Mouse (Mus musculus): ENCODE results near the gene Emid1. TPM values are rescaled to one million over a fixed set of nuclear protein-coding genes. Genes with fewer than 3 reads are reported as not detected.

Gene Emid1
- polyA plus RNA-seq, 1 experiment from 2014 or later: 7.9 TPM

DNA sequence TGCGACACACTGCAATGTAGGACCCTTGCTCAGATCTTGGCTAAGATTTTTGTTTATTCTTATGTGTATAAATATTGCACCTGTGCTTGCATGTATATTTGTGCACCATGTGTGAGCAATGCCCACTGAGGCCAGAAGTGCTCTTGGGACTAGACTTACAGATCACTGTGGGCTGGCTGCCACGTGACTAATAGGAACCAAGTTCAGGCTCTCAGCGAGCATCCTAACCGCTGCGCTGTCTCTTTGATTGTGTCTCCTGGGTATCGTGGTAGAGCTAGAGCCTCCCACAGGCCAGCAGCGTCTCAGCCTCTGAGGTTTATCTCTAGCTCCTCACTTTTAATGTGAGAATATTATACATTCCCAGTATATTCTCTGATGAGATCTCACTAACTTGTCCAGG is 38.4 kb downstream of the Emid1 start:
- H3K4me3 ChIP-seq (replicated peaks; ENCODE audit: low read depth, low read length): no peak overlapping the region
- no peak overlapping the region for H3K4me2 ChIP-seq (ENCODE audit: low read length)
- no peak for ATAC-seq (ENCODE audit: low FRiP score, low TSS enrichment)
- no peaks in the 10 kb centered on the region for H3K27me3 ChIP-seq (ENCODE audit: control insufficient read depth, insufficient read depth, low read length)
- 81% methylated on average over 7 of the region's 7 CpGs for WGBS
- H3K9ac ChIP-seq (replicated peaks; ENCODE audit: low read length): no peak overlapping the region
- H3K4me1 ChIP-seq (ENCODE audit: control insufficient read depth, insufficient read depth, low read length): no peaks in the 10 kb centered on the region
- DNase-seq: no peak
- H3K9me3 ChIP-seq (ENCODE audit: control insufficient read depth, low read length): no peaks in the 10 kb centered on the region
- H3K36me3 ChIP-seq (ENCODE audit: control insufficient read depth, insufficient read depth, low read length): no peaks in the 10 kb centered on the region
- no peak overlapping the region for H3K27ac ChIP-seq (replicated peaks; ENCODE audit: low read depth, low read length)

DNA sequence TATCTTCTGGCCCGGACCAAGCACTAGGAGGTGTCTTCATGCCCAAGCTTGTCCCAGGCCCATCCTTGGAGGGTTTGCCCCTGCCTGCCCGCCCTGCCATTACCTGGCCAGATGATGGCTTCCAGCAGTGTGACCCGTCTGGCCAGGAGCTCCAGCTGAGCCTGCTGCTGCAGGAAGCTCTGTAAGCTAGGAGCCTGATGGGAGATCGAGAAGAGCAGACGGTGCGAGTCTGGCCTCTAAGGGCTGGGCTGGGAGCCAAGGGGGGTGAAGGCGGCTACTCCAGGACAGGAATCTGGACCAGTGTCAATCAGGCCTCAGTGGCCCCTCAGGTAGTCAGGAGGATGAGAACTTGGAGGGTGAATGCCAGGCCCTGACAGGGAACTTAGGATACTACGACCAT is 42.6 kb downstream of the Emid1 start:
- Histone ChIP-seq H3K9ac (replicated peaks; ENCODE audit: low read length) (no peak overlapping the region), H3K4me2 (ENCODE audit: low read length) (no peak overlapping the region)
- no peak for DNase-seq

GRCm38 (mm10) chr11:5103986-5104509 is 48.0 kb downstream of the Emid1 start:
- peaks cover 32% of the 10 kb centered on the region for H3K36me3 ChIP-seq (ENCODE audit: control insufficient read depth, insufficient read depth, low read length)
- DNase-seq: no peak
- no peak overlapping the region for H3K4me2 ChIP-seq (ENCODE audit: low read length)
- peaks cover 13% of the 10 kb centered on the region for H3K4me1 ChIP-seq (ENCODE audit: control insufficient read depth, insufficient read depth, low read length)
- no peak for ATAC-seq (ENCODE audit: low FRiP score, low TSS enrichment)
- H3K9ac ChIP-seq (replicated peaks; ENCODE audit: low read length): no peak overlapping the region
- no peak overlapping the region for H3K27ac ChIP-seq (replicated peaks; ENCODE audit: low read depth, low read length)
- 93% methylated on average over 4 of the region's 4 CpGs for WGBS
- H3K9me3 ChIP-seq (ENCODE audit: control insufficient read depth, low read length): no peaks in the 10 kb centered on the region
- H3K4me3 ChIP-seq (replicated peaks; ENCODE audit: low read depth, low read length): no peak overlapping the region
- H3K27me3 ChIP-seq (ENCODE audit: control insufficient read depth, insufficient read depth, low read length): no peaks in the 10 kb centered on the region

More for the DNA sequence above, 42.6 kb downstream of the Emid1 start:
- Histone ChIP-seq H3K4me3 (replicated peaks; ENCODE audit: low read depth, low read length) (no peak overlapping the region), H3K9me3 (ENCODE audit: control insufficient read depth, low read length) (no peaks in the 10 kb centered on the region), H3K27ac (replicated peaks; ENCODE audit: low read depth, low read length) (no peak overlapping the region), H3K4me1 (ENCODE audit: control insufficient read depth, insufficient read depth, low read length) (no peaks in the 10 kb centered on the region), H3K27me3 (ENCODE audit: control insufficient read depth, insufficient read depth, low read length) (no peaks in the 10 kb centered on the region), H3K36me3 (ENCODE audit: control insufficient read depth, insufficient read depth, low read length) (peaks cover 18% of the 10 kb centered on the region)
- 85% methylated on average over 8 of the region's 8 CpGs for WGBS
- no peak for ATAC-seq (ENCODE audit: low FRiP score, low TSS enrichment)

- Histone ChIP-seq H3K27ac (replicated peaks; ENCODE audit: low read depth, low read length) (no peak overlapping the region), H3K4me3 (replicated peaks; ENCODE audit: low read depth, low read length) (no peak overlapping the region), H3K4me2 (ENCODE audit: low read length) (no peak overlapping the region), H3K9me3 (ENCODE audit: control insufficient read depth, low read length) (no peaks in the 10 kb centered on the region), H3K27me3 (ENCODE audit: control insufficient read depth, insufficient read depth, low read length) (no peaks in the 10 kb centered on the region), H3K36me3 (ENCODE audit: control insufficient read depth, insufficient read depth, low read length) (peaks cover 32% of the 10 kb centered on the region), H3K4me1 (ENCODE audit: control insufficient read depth, insufficient read depth, low read length) (peaks cover 16% of the 10 kb centered on the region), H3K9ac (replicated peaks; ENCODE audit: low read length) (no peak overlapping the region)
- no peak for DNase-seq
- ATAC-seq (ENCODE audit: low FRiP score, low TSS enrichment): no peak
- WGBS: 87% methylated on average over 7 of the region's 7 CpGs
Observed at GRCm38 (mm10) chr11:5102384-5102783, 49.7 kb downstream of the Emid1 start.

GRCm38 (mm10) chr11:5101641-5102040 is 50.4 kb downstream of the Emid1 start:
- DNase-seq (no peak), ATAC-seq (ENCODE audit: low FRiP score, low TSS enrichment) (no peak)
- Histone ChIP-seq H3K9ac (replicated peaks; ENCODE audit: low read length) (no peak overlapping the region), H3K27me3 (ENCODE audit: control insufficient read depth, insufficient read depth, low read length) (no peaks in the 10 kb centered on the region), H3K4me2 (ENCODE audit: low read length) (no peak overlapping the region), H3K27ac (replicated peaks; ENCODE audit: low read depth, low read length) (no peak overlapping the region), H3K9me3 (ENCODE audit: control insufficient read depth, low read length) (no peaks in the 10 kb centered on the region), H3K36me3 (ENCODE audit: control insufficient read depth, insufficient read depth, low read length) (peaks cover 32% of the 10 kb centered on the region), H3K4me3 (replicated peaks; ENCODE audit: low read depth, low read length) (no peak overlapping the region), H3K4me1 (ENCODE audit: control insufficient read depth, insufficient read depth, low read length) (peaks cover 23% of the 10 kb centered on the region)
- 81% methylated on average over 6 of the region's 6 CpGs for WGBS

GRCm38 (mm10) chr11:5100801-5101200 is 51.3 kb downstream of the Emid1 start:
- H3K4me3 ChIP-seq (replicated peaks; ENCODE audit: low read depth, low read length): peak overlapping the region; percentile 100
- WGBS: 41% methylated on average over 5 of the region's 5 CpGs
- DNase-seq (no peak), ATAC-seq (ENCODE audit: low FRiP score, low TSS enrichment) (no peak)
- no peaks in the 10 kb centered on the region for H3K9me3 ChIP-seq (ENCODE audit: control insufficient read depth, low read length)
- peaks cover 27% of the 10 kb centered on the region for H3K36me3 ChIP-seq (ENCODE audit: control insufficient read depth, insufficient read depth, low read length)
- H3K27me3 ChIP-seq (ENCODE audit: control insufficient read depth, insufficient read depth, low read length): no peaks in the 10 kb centered on the region
- H3K4me1 ChIP-seq (ENCODE audit: control insufficient read depth, insufficient read depth, low read length): peaks cover 32% of the 10 kb centered on the region
- H3K9ac ChIP-seq (replicated peaks; ENCODE audit: low read length): peak overlapping the region; percentile 94
- peak overlapping the region; percentile 99 for H3K27ac ChIP-seq (replicated peaks; ENCODE audit: low read depth, low read length)
- peak overlapping the region; percentile 90 for H3K4me2 ChIP-seq (ENCODE audit: low read length)

- Histone ChIP-seq H3K9me3 (ENCODE audit: control insufficient read depth, low read length) (no peaks in the 10 kb centered on the region), H3K36me3 (ENCODE audit: control insufficient read depth, insufficient read depth, low read length) (peaks cover 22% of the 10 kb centered on the region), H3K4me2 (ENCODE audit: low read length) (peak overlapping the region; percentile 90), H3K27me3 (ENCODE audit: control insufficient read depth, insufficient read depth, low read length) (no peaks in the 10 kb centered on the region), H3K4me3 (replicated peaks; ENCODE audit: low read depth, low read length) (peak overlapping the region; percentile 100), H3K4me1 (ENCODE audit: control insufficient read depth, insufficient read depth, low read length) (peaks cover 34% of the 10 kb centered on the region), H3K27ac (replicated peaks; ENCODE audit: low read depth, low read length) (peak overlapping the region; percentile 99), H3K9ac (replicated peaks; ENCODE audit: low read length) (peak overlapping the region; percentile 94)
- WGBS: 2% methylated on average over 7 of the region's 7 CpGs
- ATAC-seq (ENCODE audit: low FRiP score, low TSS enrichment) (no peak), DNase-seq (peak; percentile 56)
Observed at GRCm38 (mm10) chr11:5100283-5100682, 51.8 kb downstream of the Emid1 start.

DNA sequence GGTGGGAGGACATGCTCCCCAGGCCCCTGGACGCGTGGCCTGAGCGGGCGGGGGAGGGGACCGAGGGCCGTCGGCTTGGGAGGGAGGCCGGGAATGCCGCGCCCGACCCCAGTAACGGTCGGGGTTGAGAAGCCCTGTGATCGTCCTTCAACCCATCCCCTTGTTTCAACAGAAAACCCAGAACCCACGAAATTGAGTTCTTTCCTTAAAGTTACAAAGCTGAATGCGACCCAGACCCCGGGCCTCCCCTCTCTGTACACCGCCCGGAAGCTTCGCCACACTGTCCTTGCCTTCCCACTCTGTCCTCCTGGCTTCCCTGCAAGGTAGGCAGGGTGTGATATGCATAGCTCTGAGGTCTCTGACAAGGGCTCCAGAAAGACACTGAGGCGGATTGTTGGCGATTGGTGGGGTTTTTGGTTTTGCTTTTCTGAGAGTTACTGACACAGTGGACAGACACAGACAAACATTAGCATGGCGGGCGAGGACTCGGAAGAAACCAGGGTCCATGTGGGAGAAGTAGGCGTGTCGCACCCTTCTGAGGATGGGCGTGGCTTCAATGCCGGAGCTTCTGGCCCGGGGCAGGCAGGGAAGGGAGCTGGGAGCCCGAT is 52.4 kb downstream of the Emid1 start:
- peaks cover 34% of the 10 kb centered on the region for H3K4me1 ChIP-seq (ENCODE audit: control insufficient read depth, insufficient read depth, low read length)
- WGBS: 0% methylated on average over 31 of the region's 31 CpGs

More for the DNA sequence above, 52.4 kb downstream of the Emid1 start:
- Histone ChIP-seq H3K9ac (replicated peaks; ENCODE audit: low read length) (peak overlapping the region; percentile 94), H3K27me3 (ENCODE audit: control insufficient read depth, insufficient read depth, low read length) (no peaks in the 10 kb centered on the region), H3K4me3 (replicated peaks; ENCODE audit: low read depth, low read length) (peak overlapping the region; percentile 100), H3K4me2 (ENCODE audit: low read length) (peak overlapping the region; percentile 90), H3K36me3 (ENCODE audit: control insufficient read depth, insufficient read depth, low read length) (peaks cover 16% of the 10 kb centered on the region), H3K9me3 (ENCODE audit: control insufficient read depth, low read length) (no peaks in the 10 kb centered on the region), H3K27ac (replicated peaks; ENCODE audit: low read depth, low read length) (peak overlapping the region; percentile 99)
- ATAC-seq (ENCODE audit: low FRiP score, low TSS enrichment): peak; percentile 70
- peak; percentile 88 for DNase-seq

All from midbrain, embryonic 14.5 days (tissue).